Mouse (Mus musculus): Measurements from ENCODE around the gene Blnk. TPM values are rescaled to one million over a fixed set of nuclear protein-coding genes. Genes with fewer than 3 reads are reported as not detected.

Gene Blnk
- polyA plus RNA-seq, 1 experiment from 2014 or later: 8.7 TPM

DNA sequence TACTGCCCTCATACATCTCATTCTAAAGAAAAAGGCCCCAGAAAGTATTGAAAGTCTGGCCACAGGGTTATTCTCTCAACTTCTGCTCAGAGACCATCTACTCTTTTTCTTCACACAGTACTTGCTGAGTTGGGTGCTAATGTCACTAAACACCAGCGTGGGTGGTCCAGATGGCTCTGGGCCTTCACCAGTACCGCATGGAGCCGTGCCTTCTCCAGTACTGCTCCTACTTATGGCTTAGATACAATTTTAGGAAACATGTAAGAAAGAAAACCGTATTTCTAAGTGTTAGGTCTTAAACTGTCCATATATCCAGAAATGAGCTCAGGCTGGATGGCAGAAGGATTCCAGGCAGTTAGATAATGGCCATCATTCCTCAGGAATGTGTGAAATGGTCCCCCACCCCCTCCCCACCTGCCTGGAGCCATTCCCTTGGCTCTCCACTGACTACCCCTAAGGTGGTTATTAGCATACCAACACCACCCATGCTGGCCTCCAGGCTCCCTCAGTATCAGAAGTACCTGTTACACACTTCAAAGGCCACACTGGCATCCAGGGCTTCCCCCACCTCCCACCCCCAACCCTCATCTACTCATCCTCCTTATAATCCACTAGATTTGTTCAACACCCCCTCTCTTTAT is 47.3 kb downstream of the Blnk start:
- no peak for ATAC-seq (ENCODE audit: low FRiP score, low TSS enrichment)
- no peak overlapping the region for H3K27ac ChIP-seq (replicated peaks)
- WGBS: 79% methylated on average over 4 of the region's 4 CpGs
- H3K4me2 ChIP-seq (replicated peaks; ENCODE audit: low read depth): no peak overlapping the region
- H3K4me3 ChIP-seq (ENCODE audit: low read depth, low read length): no peak overlapping the region
- H3K9ac ChIP-seq (ENCODE audit: low read length): no peak overlapping the region
- H3K4me1 ChIP-seq (replicated peaks; ENCODE audit: control insufficient read depth, insufficient read depth): no peaks in the 10 kb centered on the region
- H3K9me3 ChIP-seq (ENCODE audit: control insufficient read depth, low read length): no peaks in the 10 kb centered on the region
- H3K27me3 ChIP-seq (ENCODE audit: control insufficient read depth, insufficient read depth, low read length): no peaks in the 10 kb centered on the region
- no peaks in the 10 kb centered on the region for H3K36me3 ChIP-seq (ENCODE audit: control insufficient read depth, insufficient read depth, low read length)
- no peak for TF ChIP-seq CTCF (IDR thresholded peaks at IDR 0.05; ENCODE audit: low read depth)
- TF ChIP-seq EP300 (optimal IDR thresholded peaks at IDR 0.05): no peak
- DNase-seq (ENCODE audit: low spot score): no peak

DNA sequence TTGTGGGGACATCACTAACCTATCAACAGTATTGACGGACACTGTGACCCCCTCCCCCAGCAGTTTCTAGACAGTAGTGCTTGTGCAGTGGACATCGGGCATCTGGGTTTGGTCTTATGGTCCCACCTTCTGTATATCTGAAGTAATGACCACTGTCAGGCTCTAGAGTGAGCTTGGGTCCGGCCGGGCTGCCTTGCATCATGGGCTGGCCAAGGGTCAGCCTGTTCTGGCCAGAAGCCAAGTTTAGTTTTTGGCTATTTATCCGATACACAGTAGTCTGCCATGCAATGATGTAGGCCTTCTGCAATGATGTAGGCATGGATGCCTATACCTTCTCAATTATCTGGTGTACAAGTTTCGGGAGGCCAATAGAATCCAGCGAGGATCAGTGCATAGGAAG is 50.8 kb downstream of the Blnk start:
- Histone ChIP-seq H3K27me3 (ENCODE audit: control insufficient read depth, insufficient read depth, low read length) (no peaks in the 10 kb centered on the region), H3K4me2 (replicated peaks; ENCODE audit: low read depth) (no peak overlapping the region), H3K4me3 (ENCODE audit: low read depth, low read length) (no peak overlapping the region), H3K9ac (ENCODE audit: low read length) (no peak overlapping the region), H3K4me1 (replicated peaks; ENCODE audit: control insufficient read depth, insufficient read depth) (no peaks in the 10 kb centered on the region), H3K27ac (replicated peaks) (no peak overlapping the region), H3K9me3 (ENCODE audit: control insufficient read depth, low read length) (no peaks in the 10 kb centered on the region), H3K36me3 (ENCODE audit: control insufficient read depth, insufficient read depth, low read length) (no peaks in the 10 kb centered on the region)
- 78% methylated on average over 7 of the region's 7 CpGs for WGBS
- TF ChIP-seq CTCF (IDR thresholded peaks at IDR 0.05; ENCODE audit: low read depth): no peak
- ATAC-seq (ENCODE audit: low FRiP score, low TSS enrichment) (no peak), DNase-seq (ENCODE audit: low spot score) (no peak)

DNA sequence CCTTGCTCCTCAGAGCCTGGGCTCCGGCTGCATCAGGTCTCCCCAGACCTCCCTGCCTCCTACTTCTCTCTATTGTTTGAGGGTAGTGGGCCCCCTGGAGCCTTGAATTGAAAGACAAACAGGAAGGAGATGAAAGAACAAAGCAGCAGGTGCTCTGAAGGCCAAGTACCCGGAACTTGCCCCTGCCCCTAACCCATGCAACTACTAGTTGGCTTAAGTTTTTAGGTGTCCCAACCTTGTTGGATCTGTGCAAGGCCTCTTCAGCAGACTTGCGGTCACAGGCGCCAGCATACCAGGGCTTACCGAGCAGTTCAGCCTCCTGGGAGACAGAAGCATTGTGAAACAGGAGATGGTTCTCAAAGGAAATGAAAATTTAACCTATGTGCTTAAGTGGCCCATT is 58.3 kb downstream of the Blnk start:
- H3K27me3 ChIP-seq (ENCODE audit: control insufficient read depth, insufficient read depth, low read length): no peaks in the 10 kb centered on the region
- H3K27ac ChIP-seq (replicated peaks): no peak overlapping the region
- no peak overlapping the region for H3K4me3 ChIP-seq (ENCODE audit: low read depth, low read length)
- no peaks in the 10 kb centered on the region for H3K9me3 ChIP-seq (ENCODE audit: control insufficient read depth, low read length)
- DNase-seq (ENCODE audit: low spot score): no peak
- TF ChIP-seq CTCF (IDR thresholded peaks at IDR 0.05; ENCODE audit: low read depth) (no peak), EP300 (optimal IDR thresholded peaks at IDR 0.05) (no peak)
- H3K4me2 ChIP-seq (replicated peaks; ENCODE audit: low read depth): no peak overlapping the region
- no peaks in the 10 kb centered on the region for H3K4me1 ChIP-seq (replicated peaks; ENCODE audit: control insufficient read depth, insufficient read depth)
- H3K36me3 ChIP-seq (ENCODE audit: control insufficient read depth, insufficient read depth, low read length): no peaks in the 10 kb centered on the region
- 45% methylated on average over 5 of the region's 5 CpGs for WGBS
- H3K9ac ChIP-seq (ENCODE audit: low read length): no peak overlapping the region
- ATAC-seq (ENCODE audit: low FRiP score, low TSS enrichment): no peak

DNA sequence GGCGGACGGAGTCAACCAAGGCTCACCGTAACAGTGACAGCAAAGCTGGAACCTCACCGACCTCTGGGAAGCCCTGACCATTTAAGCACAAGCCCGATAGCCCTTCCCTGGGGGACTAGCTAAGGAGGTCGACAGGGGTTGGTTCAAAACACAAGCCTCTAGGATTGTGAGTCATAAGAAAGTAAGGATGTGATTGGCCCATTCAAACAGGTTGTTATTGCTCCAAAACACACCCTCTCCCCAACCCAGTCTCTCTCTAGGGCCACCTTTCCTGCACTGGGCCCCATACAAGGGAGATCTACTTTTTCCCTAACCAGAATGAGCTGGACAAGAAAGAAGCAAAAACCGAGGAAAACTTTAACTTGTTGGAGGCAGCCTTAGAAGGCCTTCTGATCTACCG is 59.0 kb downstream of the Blnk start:
- WGBS: 45% methylated on average over 8 of the region's 8 CpGs
- ATAC-seq (ENCODE audit: low FRiP score, low TSS enrichment): no peak
- Histone ChIP-seq H3K4me1 (replicated peaks; ENCODE audit: control insufficient read depth, insufficient read depth) (no peaks in the 10 kb centered on the region), H3K9ac (ENCODE audit: low read length) (no peak overlapping the region), H3K27me3 (ENCODE audit: control insufficient read depth, insufficient read depth, low read length) (no peaks in the 10 kb centered on the region), H3K4me2 (replicated peaks; ENCODE audit: low read depth) (no peak overlapping the region), H3K36me3 (ENCODE audit: control insufficient read depth, insufficient read depth, low read length) (no peaks in the 10 kb centered on the region), H3K27ac (replicated peaks) (no peak overlapping the region), H3K9me3 (ENCODE audit: control insufficient read depth, low read length) (no peaks in the 10 kb centered on the region), H3K4me3 (ENCODE audit: low read depth, low read length) (no peak overlapping the region)
- DNase-seq (ENCODE audit: low spot score): no peak
- TF ChIP-seq CTCF (IDR thresholded peaks at IDR 0.05; ENCODE audit: low read depth): no peak
- TF ChIP-seq EP300 (optimal IDR thresholded peaks at IDR 0.05): no peak

DNA sequence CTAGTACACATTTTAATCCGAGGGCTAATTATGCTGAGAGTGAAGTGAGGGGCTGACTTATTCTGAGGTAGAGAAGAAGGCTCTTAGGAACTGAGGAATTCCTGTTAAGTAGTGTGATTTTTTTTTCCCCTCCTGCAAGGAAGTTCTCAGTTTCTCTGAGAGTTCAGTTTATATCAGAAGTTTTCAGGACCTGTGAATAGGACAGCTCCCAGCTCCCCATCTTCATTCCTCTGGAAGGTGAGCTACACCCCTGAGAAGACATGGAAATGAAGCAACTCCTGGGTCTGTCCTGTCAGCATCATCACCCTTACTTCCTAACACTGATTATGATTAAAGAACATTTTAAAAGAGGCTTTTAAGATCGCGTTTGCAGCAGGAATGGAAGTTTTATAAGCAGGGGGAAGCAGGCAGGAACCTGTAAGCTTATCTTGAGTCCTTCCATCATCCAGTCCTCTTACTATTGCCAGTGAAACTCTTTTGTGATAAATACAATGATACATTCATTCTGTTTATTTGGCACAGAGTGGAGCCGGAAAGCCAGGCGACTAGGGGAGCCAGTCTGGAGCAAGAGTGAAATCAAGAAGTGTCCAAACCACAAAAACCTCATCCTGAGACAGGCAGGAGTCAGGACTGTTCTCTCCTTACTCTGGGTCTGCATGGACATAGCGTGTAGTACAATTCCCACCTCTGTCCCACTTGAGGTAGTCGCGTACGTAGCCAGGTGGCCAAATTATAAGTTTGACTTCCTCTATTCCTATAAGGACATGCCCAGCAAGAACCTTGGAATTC is 62.6 kb downstream of the Blnk start:
- Histone ChIP-seq H3K4me3 (ENCODE audit: low read depth, low read length) (no peak overlapping the region), H3K4me2 (replicated peaks; ENCODE audit: low read depth) (no peak overlapping the region), H3K36me3 (ENCODE audit: control insufficient read depth, insufficient read depth, low read length) (no peaks in the 10 kb centered on the region), H3K9me3 (ENCODE audit: control insufficient read depth, low read length) (no peaks in the 10 kb centered on the region), H3K4me1 (replicated peaks; ENCODE audit: control insufficient read depth, insufficient read depth) (no peaks in the 10 kb centered on the region), H3K27me3 (ENCODE audit: control insufficient read depth, insufficient read depth, low read length) (no peaks in the 10 kb centered on the region), H3K9ac (ENCODE audit: low read length) (no peak overlapping the region), H3K27ac (replicated peaks) (no peak overlapping the region)
- no peak for TF ChIP-seq CTCF (IDR thresholded peaks at IDR 0.05; ENCODE audit: low read depth)
- TF ChIP-seq EP300 (optimal IDR thresholded peaks at IDR 0.05): no peak
- ATAC-seq (ENCODE audit: low FRiP score, low TSS enrichment): no peak
- DNase-seq (ENCODE audit: low spot score): no peak
- 65% methylated on average over 9 of the region's 9 CpGs for WGBS

DNA sequence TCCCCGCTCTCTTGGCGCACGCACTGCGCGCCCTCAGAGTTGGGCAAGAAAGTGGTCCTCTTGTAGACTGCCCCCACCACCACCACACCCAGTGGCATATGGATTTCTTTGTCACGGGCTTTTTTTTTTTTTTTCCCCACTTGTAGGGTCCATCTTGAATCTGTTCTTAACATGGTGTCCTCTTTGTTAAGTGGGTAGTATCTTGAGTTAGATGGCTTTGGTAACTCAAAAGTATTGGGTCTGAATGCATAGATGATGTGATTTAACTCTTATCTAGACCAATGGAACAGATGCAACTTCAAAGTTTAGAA is 99.0 kb downstream of the Blnk start:
- Histone ChIP-seq H3K4me1 (replicated peaks; ENCODE audit: control insufficient read depth, insufficient read depth) (no peaks in the 10 kb centered on the region), H3K36me3 (ENCODE audit: control insufficient read depth, insufficient read depth, low read length) (no peaks in the 10 kb centered on the region), H3K4me3 (ENCODE audit: low read depth, low read length) (peak overlapping the region; percentile 82), H3K27me3 (ENCODE audit: control insufficient read depth, insufficient read depth, low read length) (no peaks in the 10 kb centered on the region), H3K9me3 (ENCODE audit: control insufficient read depth, low read length) (peaks cover 3% of the 10 kb centered on the region; the same call in 1 of the 2 replicates), H3K4me2 (replicated peaks; ENCODE audit: low read depth) (peak overlapping the region; percentile 75), H3K27ac (replicated peaks) (peak overlapping the region; percentile 92; the same call in 1 of the 2 replicates), H3K9ac (ENCODE audit: low read length) (peak overlapping the region; percentile 80)
- DNase-seq (ENCODE audit: low spot score) (no peak), ATAC-seq (ENCODE audit: low FRiP score, low TSS enrichment) (no peak)
- 2% methylated on average over 6 of the region's 6 CpGs for WGBS
- TF ChIP-seq EP300 (optimal IDR thresholded peaks at IDR 0.05) (no peak), CTCF (IDR thresholded peaks at IDR 0.05; ENCODE audit: low read depth) (no peak)
